ENCODE assay signal across 8 mouse cellular contexts in the genomic region with DNA sequence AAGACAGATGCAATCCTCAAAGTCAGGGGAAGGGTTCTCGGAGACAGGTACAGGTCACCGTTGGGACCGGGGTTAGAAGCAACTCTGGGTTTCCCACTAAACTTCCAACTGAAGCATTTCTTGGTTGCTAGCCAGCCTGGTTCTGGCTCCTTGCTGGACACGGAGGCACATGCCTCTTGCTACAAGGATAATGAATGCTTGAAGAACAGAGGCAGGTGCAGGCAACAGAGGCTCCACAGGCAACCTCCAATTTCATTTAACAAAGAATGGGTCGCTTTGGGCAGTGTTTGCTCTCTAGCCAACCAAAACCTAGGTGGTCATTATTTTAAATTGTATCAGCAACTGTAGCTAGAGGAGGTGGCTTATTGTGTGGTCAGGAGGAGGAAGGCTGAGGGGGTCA. TPM values are rescaled to one million over a fixed set of nuclear protein-coding genes. Genes with fewer than 3 reads are reported as not detected.
DNase-seq lines count a peak whose midpoint lies in the region; ATAC-seq and TF ChIP-seq lines count a peak whose summit lies in the region.

No protein-coding gene starts in this region.

- H3K27ac ChIP-seq in lung, embryonic 16.5 days (ENCODE audit: low read length) = 0 out of 2 replicates have a peak overlapping the region, but pooled peaks have one; percentile 51
- H3K27ac ChIP-seq in forebrain, embryonic 13.5 days = no peak overlapping the region
- H3K27ac ChIP-seq in kidney, postnatal 0 days = no peak overlapping the region
- no peak overlapping the region for H3K27ac ChIP-seq in neural tube, embryonic 15.5 days (replicated peaks)

- peak overlapping the region; percentile 87 for H3K4me3 ChIP-seq in lung, embryonic 16.5 days (ENCODE audit: low read length)
- peak overlapping the region; percentile 47; the same call in 1 of the 2 replicates for H3K4me3 ChIP-seq in forebrain, embryonic 13.5 days
- H3K4me3 ChIP-seq in kidney, postnatal 0 days (replicated peaks; ENCODE audit: low read depth, low read length) = peak overlapping the region; percentile 71; the same call in 1 of the 2 replicates
- peak overlapping the region; percentile 40; the same call in 1 of the 2 replicates for H3K4me3 ChIP-seq in neural tube, embryonic 15.5 days (replicated peaks)

- H3K9me3 ChIP-seq in lung, embryonic 16.5 days (ENCODE audit: control insufficient read depth, low read length) = no peaks in the 10 kb centered on the region
- no peaks in the 10 kb centered on the region for H3K9me3 ChIP-seq in forebrain, embryonic 13.5 days (replicated peaks)
- H3K9me3 ChIP-seq in kidney, postnatal 0 days (replicated peaks; ENCODE audit: low read length) = no peaks in the 10 kb centered on the region
- H3K9me3 ChIP-seq in neural tube, embryonic 15.5 days (replicated peaks) = no peaks in the 10 kb centered on the region

- no peak for TF ChIP-seq CTCF in kidney, postnatal 0 days (IDR thresholded peaks at IDR 0.05; ENCODE audit: low read depth)

- no peaks in the 10 kb centered on the region for H3K36me3 ChIP-seq in lung, embryonic 16.5 days (ENCODE audit: control insufficient read depth, insufficient read depth, low read length)
- no peaks in the 10 kb centered on the region for H3K36me3 ChIP-seq in forebrain, embryonic 13.5 days (ENCODE audit: poor library complexity, severe bottlenecking)
- H3K36me3 ChIP-seq in kidney, postnatal 0 days (ENCODE audit: insufficient read depth, low read length) = no peaks in the 10 kb centered on the region
- no peaks in the 10 kb centered on the region for H3K36me3 ChIP-seq in neural tube, embryonic 15.5 days

- H3K27me3 ChIP-seq in lung, embryonic 16.5 days (ENCODE audit: control insufficient read depth, insufficient read depth, low read depth, low read length) = no peaks in the 10 kb centered on the region
- peaks cover 39% of the 10 kb centered on the region for H3K27me3 ChIP-seq in forebrain, embryonic 13.5 days
- H3K27me3 ChIP-seq in kidney, postnatal 0 days (ENCODE audit: insufficient read depth, low read length) = no peaks in the 10 kb centered on the region
- peaks cover 20% of the 10 kb centered on the region for H3K27me3 ChIP-seq in neural tube, embryonic 15.5 days (replicated peaks)

- 54% methylated on average over 5 of the region's 5 CpGs for WGBS in lung, embryonic 16.5 days
- 48% methylated on average over 5 of the region's 5 CpGs for WGBS in forebrain, embryonic 13.5 days
- WGBS in kidney, postnatal 0 days = 56% methylated on average over 5 of the region's 5 CpGs
- 49% methylated on average over 5 of the region's 5 CpGs for WGBS in neural tube, embryonic 15.5 days

- H3K4me2 ChIP-seq in lung, embryonic 16.5 days (ENCODE audit: low read depth, low read length) = peak overlapping the region; percentile 96
- peak overlapping the region; percentile 80 for H3K4me2 ChIP-seq in forebrain, embryonic 13.5 days
- H3K4me2 ChIP-seq in kidney, postnatal 0 days (ENCODE audit: low read length) = peak overlapping the region; percentile 97
- H3K4me2 ChIP-seq in neural tube, embryonic 15.5 days = peak overlapping the region; percentile 73

- DNase-seq in lung, postnatal 14 days = no peak
- no peak for DNase-seq in kidney, postnatal 0 days (ENCODE audit: low spot score)
- DNase-seq in spleen, adult 12 weeks (ENCODE audit: low spot score) = no peak
- no peak for DNase-seq in right cerebral cortex, postnatal 14 days
- DNase-seq in layer of hippocampus, adult 8-10 months (ENCODE audit: low spot score in 2 of 2) = no peak

- H3K4me1 ChIP-seq in lung, embryonic 16.5 days (replicated peaks; ENCODE audit: control insufficient read depth, insufficient read depth, low read length) = peaks cover 15% of the 10 kb centered on the region; the same call in 1 of the 2 replicates
- peaks cover 16% of the 10 kb centered on the region for H3K4me1 ChIP-seq in forebrain, embryonic 13.5 days
- H3K4me1 ChIP-seq in kidney, postnatal 0 days (replicated peaks; ENCODE audit: insufficient read depth, low read length) = no peaks in the 10 kb centered on the region; the same call in 1 of the 2 replicates
- peaks cover 17% of the 10 kb centered on the region for H3K4me1 ChIP-seq in neural tube, embryonic 15.5 days

- ATAC-seq in lung, embryonic 16.5 days (ENCODE audit: low read depth) = no peak
- ATAC-seq in forebrain, embryonic 13.5 days = no peak
- no peak for ATAC-seq in kidney, postnatal 0 days (replicated peaks; ENCODE audit: low FRiP score, low read depth)
- no peak for ATAC-seq in neural tube, embryonic 15.5 days (ENCODE audit: low FRiP score)

- peak overlapping the region; percentile 84 for H3K9ac ChIP-seq in lung, embryonic 16.5 days (ENCODE audit: low read length)
- H3K9ac ChIP-seq in forebrain, embryonic 13.5 days = no peak overlapping the region
- no peak overlapping the region for H3K9ac ChIP-seq in kidney, postnatal 0 days (ENCODE audit: low read depth, low read length)
- H3K9ac ChIP-seq in neural tube, embryonic 15.5 days (replicated peaks) = no peak overlapping the region

RNA-seq across cellular contexts. Expression of a gene that starts 0.6 kb away (rescaled TPM):
- 149 and 154 TPM in 2 replicates for polyA plus RNA-seq in lung, embryonic 16.5 days (2015; fragmentation: Nextera tagmentation; extraction: Ambion mirVana)
- polyA plus RNA-seq in forebrain, embryonic 13.5 days (2015; fragmentation: Nextera tagmentation; extraction: Ambion mirVana) = 2.9 and 3.2 TPM in 2 replicates
- 76.3 and 80.8 TPM in 2 replicates for polyA plus RNA-seq in kidney, postnatal 0 days (2015; fragmentation: Nextera tagmentation; extraction: Ambion mirVana)
- 4.2 and 21.7 TPM in 2 replicates for polyA plus RNA-seq in neural tube, embryonic 15.5 days (2015; fragmentation: Nextera tagmentation; extraction: Ambion mirVana)
- 10 to 100 TPM in 1 of 4 experiments, 1 to 10 TPM in 3; 6.2 to 19.2 (median 8.1) TPM for total RNA-seq in layer of hippocampus, adult 8-10 months (2022)

RNA-seq across cellular contexts. Expression of a gene that starts 55.4 kb away (rescaled TPM):
- polyA plus RNA-seq in lung, embryonic 16.5 days (2015; fragmentation: Nextera tagmentation; extraction: Ambion mirVana) = 11.6 and 12.4 TPM in 2 replicates
- 21.3 and 24.3 TPM in 2 replicates for polyA plus RNA-seq in forebrain, embryonic 13.5 days (2015; fragmentation: Nextera tagmentation; extraction: Ambion mirVana)
- 7.3 and 7.8 TPM in 2 replicates for polyA plus RNA-seq in kidney, postnatal 0 days (2015; fragmentation: Nextera tagmentation; extraction: Ambion mirVana)
- polyA plus RNA-seq in neural tube, embryonic 15.5 days (2015; fragmentation: Nextera tagmentation; extraction: Ambion mirVana) = 40.2 and 43.4 TPM in 2 replicates
- total RNA-seq in layer of hippocampus, adult 8-10 months (2022) = 100 to 1,000 TPM; 392 to 484 (median 448) TPM
